Mouse (Mus musculus) midbrain, embryonic 12.5 days (tissue): ENCODE data around the gene Plekhg5. TPM values are rescaled to one million over a fixed set of nuclear protein-coding genes. Genes with fewer than 3 reads are reported as not detected.

Experiments
- ATAC-seq: fragments of 200-750 bp; cut with Nextera tagmentation; 2 replicates; pipeline ENCODE4 v1.8.0; 2017; ENCODE audit warnings: low read depth, moderate TSS enrichment, moderate library complexity; ENCODE audit not compliant: low FRiP score
- H3K27ac ChIP-seq: fragments of 300-500 bp; sonication (generic); replicated peaks from 2 replicates; pipeline ENCODE4 v1.5.1; 2016; ENCODE audit warnings: mild to moderate bottlenecking
- H3K27me3 ChIP-seq: fragments of 300-500 bp; sonication (generic); 2 replicates; pipeline ENCODE4 v1.6.1; 2016; ENCODE audit warnings: mild to moderate bottlenecking
- H3K36me3 ChIP-seq: fragments of 300-500 bp; sonication (generic); 2 replicates; pipeline ENCODE4 v1.6.1; 2016
- H3K4me1 ChIP-seq: fragments of 300-500 bp; sonication (generic); 2 replicates; pipeline ENCODE4 v1.6.1; 2016
- H3K4me2 ChIP-seq: fragments of 300-500 bp; sonication (generic); replicated peaks from 2 replicates; pipeline ENCODE4 v1.6.1; 2016; ENCODE audit warnings: mild to moderate bottlenecking, moderate library complexity
- H3K4me3 ChIP-seq: fragments of 300-500 bp; sonication (generic); 2 replicates; pipeline ENCODE4 v1.5.1; 2016; ENCODE audit warnings: mild to moderate bottlenecking
- H3K9ac ChIP-seq: fragments of 300-500 bp; sonication (generic); replicated peaks from 2 replicates; pipeline ENCODE4 v1.6.1; 2016; ENCODE audit warnings: mild to moderate bottlenecking, moderate library complexity
- H3K9me3 ChIP-seq: fragments of 300-500 bp; sonication (generic); 2 replicates; pipeline ENCODE4 v1.6.1; 2016; ENCODE audit warnings: mild to moderate bottlenecking
- WGBS: fragments of 180-500 bp; shearing (Covaris S2); methylation state at CpG from one replicate; pipeline ENCODE4 v1.1.7; 2016; 5-methylcytosine and 5-hydroxymethylcytosine counted together
- polyA plus RNA-seq: library from polyadenylated mRNA; unstranded; fragments of >200 nt; fragmentation: Nextera tagmentation; extraction: Ambion mirVana; gene quantifications from 2 replicates; pipeline ENCODE4 v1.2.1, GENCODE M21; 2016

Plekhg5 gene
- polyA plus RNA-seq, 1 experiment from 2014 or later = 9.4 TPM

GRCm38 (mm10) chr4:152145473-152145872 lies 73.2 kb downstream of the Plekhg5 start:
- Histone ChIP-seq H3K4me1 (no peaks in the 10 kb centered on the region), H3K27ac (no peak overlapping the region), H3K9me3 (no peaks in the 10 kb centered on the region), H3K4me3 (no peak overlapping the region), H3K4me2 (no peak overlapping the region), H3K9ac (no peak overlapping the region), H3K36me3 (no peaks in the 10 kb centered on the region), H3K27me3 (peaks cover 75% of the 10 kb centered on the region)
- ATAC-seq = no peak
- WGBS = 80% methylated on average over 10 of the region's 10 CpGs

- no peak overlapping the region for H3K27ac ChIP-seq
- peaks cover 75% of the 10 kb centered on the region for H3K27me3 ChIP-seq
- H3K4me2 ChIP-seq = no peak overlapping the region
- ATAC-seq = no peak
- 75% methylated on average over 11 of the region's 11 CpGs for WGBS
- H3K4me3 ChIP-seq = no peak overlapping the region
- H3K9ac ChIP-seq = no peak overlapping the region
- no peaks in the 10 kb centered on the region for H3K9me3 ChIP-seq
- H3K36me3 ChIP-seq = no peaks in the 10 kb centered on the region
- no peaks in the 10 kb centered on the region for H3K4me1 ChIP-seq
These were observed 73.9 kb downstream of the Plekhg5 start for GRCm38 (mm10) chr4:152146033-152146827.

GRCm38 (mm10) chr4:152150546-152150945 lies 78.2 kb downstream of the Plekhg5 start:
- WGBS = 82% methylated on average over 4 of the region's 4 CpGs
- H3K27me3 ChIP-seq = peaks cover 96% of the 10 kb centered on the region
- H3K9me3 ChIP-seq = no peaks in the 10 kb centered on the region

GRCm38 (mm10) chr4:152151451-152151965 lies 79.2 kb downstream of the Plekhg5 start:
- H3K9me3 ChIP-seq = no peaks in the 10 kb centered on the region

More at GRCm38 (mm10) chr4:152150546-152150945, 78.2 kb downstream of the Plekhg5 start:
- H3K36me3 ChIP-seq = no peaks in the 10 kb centered on the region
- no peak overlapping the region for H3K4me2 ChIP-seq
- no peak for ATAC-seq
- no peak overlapping the region for H3K9ac ChIP-seq
- no peak overlapping the region for H3K27ac ChIP-seq
- peaks cover 15% of the 10 kb centered on the region for H3K4me1 ChIP-seq
- H3K4me3 ChIP-seq = no peak overlapping the region

GRCm38 (mm10) chr4:152151966-152152544 lies 79.8 kb downstream of the Plekhg5 start, which contains the start of gene Espn:
Espn (minus strand) TSS chr4:152152371.
- WGBS = 1% methylated on average over 57 of the region's 57 CpGs
- H3K4me1 ChIP-seq = peaks cover 15% of the 10 kb centered on the region
- peak; percentile 74 for ATAC-seq
- H3K27me3 ChIP-seq = peaks cover 95% of the 10 kb centered on the region
- H3K36me3 ChIP-seq = no peaks in the 10 kb centered on the region
- no peak within 1 kb of the TSS for H3K27ac ChIP-seq
- 0 out of 2 replicates have a peak within 1 kb of the TSS, but pooled peaks have one; percentile 31 for H3K9ac ChIP-seq
- H3K4me2 ChIP-seq = peak within 1 kb of the TSS; percentile 55
- no peaks in the 10 kb centered on the region for H3K9me3 ChIP-seq
- H3K4me3 ChIP-seq = peak within 1 kb of the TSS; percentile 36

More at GRCm38 (mm10) chr4:152151451-152151965, 79.2 kb downstream of the Plekhg5 start:
- Histone ChIP-seq H3K27me3 (peaks cover 95% of the 10 kb centered on the region), H3K4me3 (peak overlapping the region; percentile 36), H3K36me3 (no peaks in the 10 kb centered on the region), H3K9ac (0 out of 2 replicates have a peak overlapping the region, but pooled peaks have one; percentile 31), H3K4me2 (peak overlapping the region; percentile 55), H3K4me1 (peaks cover 15% of the 10 kb centered on the region), H3K27ac (no peak overlapping the region)
- 18% methylated on average over 7 of the region's 7 CpGs for WGBS
- ATAC-seq = no peak

- H3K36me3 ChIP-seq = no peaks in the 10 kb centered on the region
- peak overlapping the region; percentile 44 for H3K4me2 ChIP-seq
- ATAC-seq = no peak
- peaks cover 96% of the 10 kb centered on the region for H3K27me3 ChIP-seq
- no peak overlapping the region for H3K9ac ChIP-seq
- no peak overlapping the region for H3K27ac ChIP-seq
- 3% methylated on average over 23 of the region's 23 CpGs for WGBS
- H3K4me1 ChIP-seq = peaks cover 25% of the 10 kb centered on the region
- no peaks in the 10 kb centered on the region for H3K9me3 ChIP-seq
- H3K4me3 ChIP-seq = 0 out of 2 replicates have a peak overlapping the region, but pooled peaks have one; percentile 21
These were observed 81.5 kb downstream of the Plekhg5 start for GRCm38 (mm10) chr4:152153771-152154177.

- no peaks in the 10 kb centered on the region for H3K9me3 ChIP-seq
- peaks cover 96% of the 10 kb centered on the region for H3K27me3 ChIP-seq
- H3K4me2 ChIP-seq = no peak overlapping the region
- no peak for ATAC-seq
- peaks cover 32% of the 10 kb centered on the region for H3K4me1 ChIP-seq
- WGBS = 71% methylated on average over 4 of the region's 4 CpGs
- H3K27ac ChIP-seq = no peak overlapping the region
- no peaks in the 10 kb centered on the region for H3K36me3 ChIP-seq
- no peak overlapping the region for H3K4me3 ChIP-seq
- no peak overlapping the region for H3K9ac ChIP-seq
These were observed 82.7 kb downstream of the Plekhg5 start for GRCm38 (mm10) chr4:152155019-152155418.

GRCm38 (mm10) chr4:152157779-152158584 lies 85.7 kb downstream of the Plekhg5 start:
- ATAC-seq = no peak
- Histone ChIP-seq H3K27ac (no peak overlapping the region), H3K9me3 (no peaks in the 10 kb centered on the region), H3K4me2 (peak overlapping the region; percentile 24), H3K27me3 (peaks cover 96% of the 10 kb centered on the region), H3K4me1 (peaks cover 22% of the 10 kb centered on the region), H3K36me3 (no peaks in the 10 kb centered on the region), H3K9ac (no peak overlapping the region), H3K4me3 (peak overlapping the region; percentile 18)
- 13% methylated on average over 21 of the region's 21 CpGs for WGBS

GRCm38 (mm10) chr4:152158585-152159284 lies 86.4 kb downstream of the Plekhg5 start, which contains the start of gene Hes2:
Hes2 (plus strand) TSS chr4:152158867.
- H3K4me1 ChIP-seq = peaks cover 17% of the 10 kb centered on the region
- WGBS = 3% methylated on average over 35 of the region's 35 CpGs
- H3K9me3 ChIP-seq = no peaks in the 10 kb centered on the region
- H3K36me3 ChIP-seq = no peaks in the 10 kb centered on the region
- peaks cover 93% of the 10 kb centered on the region for H3K27me3 ChIP-seq
- H3K4me3 ChIP-seq = peak within 1 kb of the TSS; percentile 18
- H3K4me2 ChIP-seq = peak within 1 kb of the TSS; percentile 24
- H3K27ac ChIP-seq = no peak within 1 kb of the TSS
- ATAC-seq = no peak
- H3K9ac ChIP-seq = no peak within 1 kb of the TSS

GRCm38 (mm10) chr4:152159285-152159678 lies 87.0 kb downstream of the Plekhg5 start:
- 2% methylated on average over 19 of the region's 19 CpGs for WGBS

GRCm38 (mm10) chr4:152160748-152161147 lies 88.5 kb downstream of the Plekhg5 start:
- Histone ChIP-seq H3K27me3 (peaks cover 87% of the 10 kb centered on the region), H3K36me3 (no peaks in the 10 kb centered on the region), H3K27ac (no peak overlapping the region), H3K9ac (no peak overlapping the region), H3K9me3 (no peaks in the 10 kb centered on the region), H3K4me1 (peaks cover 17% of the 10 kb centered on the region), H3K4me2 (no peak overlapping the region), H3K4me3 (no peak overlapping the region)
- no peak for ATAC-seq
- 48% methylated on average over 4 of the region's 4 CpGs for WGBS

More at GRCm38 (mm10) chr4:152159285-152159678, 87.0 kb downstream of the Plekhg5 start:
- Histone ChIP-seq H3K36me3 (no peaks in the 10 kb centered on the region), H3K27ac (no peak overlapping the region), H3K4me1 (peaks cover 17% of the 10 kb centered on the region), H3K9ac (no peak overlapping the region), H3K4me3 (0 out of 2 replicates have a peak overlapping the region, but pooled peaks have one; percentile 10), H3K9me3 (no peaks in the 10 kb centered on the region), H3K27me3 (peaks cover 92% of the 10 kb centered on the region), H3K4me2 (peak overlapping the region; percentile 24)
- ATAC-seq = no peak
